ENCODE assay signal across 9 mouse cellular contexts in the genomic region with DNA sequence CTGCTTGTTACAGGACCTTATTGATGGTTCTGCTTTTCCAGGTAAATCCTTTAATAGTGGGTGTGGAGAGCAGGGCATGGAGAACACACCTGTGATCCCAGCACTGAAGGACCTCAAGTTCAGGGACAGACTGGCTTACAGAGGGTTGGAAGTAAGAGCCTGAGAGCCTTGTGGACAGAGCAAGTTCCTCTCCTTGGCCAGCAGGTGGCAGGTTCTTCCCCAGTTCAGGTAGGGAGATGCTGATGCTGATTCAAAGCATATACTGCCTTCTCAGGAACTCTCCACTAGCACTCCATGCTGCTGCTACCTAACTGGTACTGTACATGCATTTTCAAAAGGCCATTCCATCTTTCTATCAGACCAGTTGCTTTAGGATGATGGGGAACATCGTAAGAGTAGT. TPM values are rescaled to one million over a fixed set of nuclear protein-coding genes. Genes with fewer than 3 reads are reported as not detected.
DNase-seq lines count a peak whose midpoint lies in the region; ATAC-seq and TF ChIP-seq lines count a peak whose summit lies in the region.
"Had no signal": no experiment of that assay in that cellular context is flagged by ENCODE, and none has a peak within 500 bp of the region (broad histone marks: within the 10 kb centered on the region; RNA-seq: fewer than 3 reads in every experiment).

No protein-coding gene starts in this region.

- peak; percentile 48 for DNase-seq in kidney, adult 2 months
- peak; percentile 65 for DNase-seq in ES-CJ7 (ENCODE audit: low read depth, low spot score)
- peak; percentile 35 for DNase-seq in adrenal gland, postnatal 10 days
- peak; percentile 7 to 15 for DNase-seq in heart, postnatal 10 days
- DNase-seq in lung, postnatal 0 days (ENCODE audit: low spot score): peak; percentile 55
- peak; percentile 77 for DNase-seq in splenic B cell, adult 2 months (ENCODE audit: low read depth, low spot score)

- no peaks in the 10 kb centered on the region for H3K27me3 ChIP-seq in kidney, adult 2 months (replicated peaks; ENCODE audit: control insufficient read depth, insufficient read depth, low read length)
- H3K27me3 ChIP-seq in kidney, embryonic 15.5 days: no peaks in the 10 kb centered on the region
- no peaks in the 10 kb centered on the region for H3K27me3 ChIP-seq in lung, postnatal 0 days (replicated peaks; ENCODE audit: insufficient read depth, low read length)
- no peaks in the 10 kb centered on the region for H3K27me3 ChIP-seq in splenic B cell, adult 2 months (ENCODE audit: control insufficient read depth, insufficient read depth, low read length, poor library complexity, severe bottlenecking)

- no peaks in the 10 kb centered on the region for H3K36me3 ChIP-seq in kidney, adult 2 months (ENCODE audit: control insufficient read depth, insufficient read depth, low read length)
- H3K36me3 ChIP-seq in kidney, embryonic 15.5 days: no peaks in the 10 kb centered on the region
- no peaks in the 10 kb centered on the region for H3K36me3 ChIP-seq in lung, postnatal 0 days (ENCODE audit: insufficient read depth, low read length)
- H3K36me3 ChIP-seq in splenic B cell, adult 2 months (ENCODE audit: control insufficient read depth, insufficient read depth, low read length, poor library complexity, severe bottlenecking): no peaks in the 10 kb centered on the region

- WGBS in kidney, adult 2 months: 72% methylated on average over 1 of the region's 1 CpGs
- WGBS in kidney, embryonic 15.5 days: 69% methylated on average over 1 of the region's 1 CpGs
- WGBS in lung, postnatal 0 days: 43% methylated on average over 1 of the region's 1 CpGs

- peak; percentile 84 for TF ChIP-seq CTCF in kidney, adult 2 months (conservative IDR thresholded peaks at IDR 0.05; ENCODE audit: insufficient read depth, insufficient read length, low read depth, low read length)
- TF ChIP-seq CTCF in lung, postnatal 0 days (IDR thresholded peaks at IDR 0.05): peak; percentile 69

- H3K4me2 ChIP-seq in kidney, embryonic 15.5 days: no peak overlapping the region
- no peak overlapping the region for H3K4me2 ChIP-seq in lung, postnatal 0 days (replicated peaks; ENCODE audit: low read depth, low read length)

- no peak overlapping the region for H3K27ac ChIP-seq in kidney, adult 2 months (ENCODE audit: insufficient read depth, low read depth, low read length)
- H3K27ac ChIP-seq in kidney, embryonic 15.5 days: no peak overlapping the region
- H3K27ac ChIP-seq in lung, postnatal 0 days (ENCODE audit: low read length): no peak overlapping the region
- H3K27ac ChIP-seq: macrophage had no signal

- H3K9ac ChIP-seq in kidney, embryonic 15.5 days: no peak overlapping the region
- H3K9ac ChIP-seq in lung, postnatal 0 days (replicated peaks; ENCODE audit: low read depth): no peak overlapping the region

- no peaks in the 10 kb centered on the region for H3K4me1 ChIP-seq in kidney, adult 2 months (ENCODE audit: control insufficient read depth, insufficient read depth, low read length)
- H3K4me1 ChIP-seq in kidney, embryonic 15.5 days: no peaks in the 10 kb centered on the region
- no peaks in the 10 kb centered on the region for H3K4me1 ChIP-seq in lung, postnatal 0 days (ENCODE audit: insufficient read depth, low read depth, low read length)

- H3K4me3 ChIP-seq in kidney, adult 2 months (ENCODE audit: insufficient read depth, low read depth, low read length): no peak overlapping the region
- no peak overlapping the region for H3K4me3 ChIP-seq in kidney, embryonic 15.5 days (replicated peaks)
- no peak overlapping the region for H3K4me3 ChIP-seq in lung, postnatal 0 days (ENCODE audit: low read depth, low read length)

- no peak for TF ChIP-seq EP300 in lung, postnatal 0 days (IDR thresholded peaks at IDR 0.05)

- no peak for ATAC-seq in kidney, embryonic 15.5 days (replicated peaks; ENCODE audit: low FRiP score)
- ATAC-seq in lung, postnatal 0 days: no peak

- intact Hi-C loops in heart, postnatal 10 days (cut with DNase I): no loop called here

- H3K9me3 ChIP-seq in kidney, embryonic 15.5 days (replicated peaks): no peaks in the 10 kb centered on the region
- no peaks in the 10 kb centered on the region for H3K9me3 ChIP-seq in lung, postnatal 0 days (ENCODE audit: low read length)

- no peak for TF ChIP-seq POLR2A in kidney, adult 2 months (IDR thresholded peaks at IDR 0.05; ENCODE audit: low read depth, low read length)

RNA-seq across cellular contexts. Expression of a gene that starts 20.5 kb away (rescaled TPM):
- polyA plus RNA-seq in kidney, adult 2 months (2012; rRNA removed): 0.08 TPM in 1 of 2 replicates, not detected in the other
- 0.18 and 0.70 TPM in 2 replicates for polyA plus RNA-seq in kidney, embryonic 15.5 days (2015; fragmentation: Nextera tagmentation; extraction: Ambion mirVana)
- total RNA-seq in adrenal gland, postnatal 10 days (2021): 1 to 10 TPM in 1 of 2 experiments, under 1 TPM in 1; 0.33 to 1.1 TPM
- not detected for total RNA-seq in heart, postnatal 10 days (2021)
- 0.68 and 0.98 TPM in 2 replicates for polyA plus RNA-seq in lung, postnatal 0 days (2015; fragmentation: Nextera tagmentation; extraction: Ambion mirVana)
- polyA plus RNA-seq: frontal cortex, adult 2 months; macrophage had no signal

RNA-seq across cellular contexts. Expression of a gene that starts 40.7 kb away (rescaled TPM):
- 45.0 and 46.9 TPM in 2 replicates for polyA plus RNA-seq in kidney, adult 2 months (2012; rRNA removed)
- polyA plus RNA-seq in kidney, embryonic 15.5 days (2015; fragmentation: Nextera tagmentation; extraction: Ambion mirVana): 15.5 and 15.8 TPM in 2 replicates
- 10 to 100 TPM in 1 of 2 experiments, 1 to 10 TPM in 1; 9.3 to 23.8 TPM for total RNA-seq in adrenal gland, postnatal 10 days (2021)
- not detected for total RNA-seq in heart, postnatal 10 days (2021)
- polyA plus RNA-seq in lung, postnatal 0 days (2015; fragmentation: Nextera tagmentation; extraction: Ambion mirVana): not detected in 2 replicates
- polyA plus RNA-seq: frontal cortex, adult 2 months; macrophage had no signal

Comparison
In these comparisons a context has a peak if more than half of its experiments do, and no peak if none do; other contexts are left out.
1. DNase-seq: peak in every context shown above with its lines; median percentile 77 in splenic B cell, adult 2 months; 65 in ES-CJ7; 55 in lung, postnatal 0 days; 48 in kidney, adult 2 months; 35 in adrenal gland, postnatal 10 days; 11 in heart, postnatal 10 days.
2. RNA of a gene that starts 40.7 kb away (polyA plus RNA-seq): 45.0 to 46.9 TPM in kidney, adult 2 months and 15.5 to 15.8 TPM in kidney, embryonic 15.5 days; not detected in lung, postnatal 0 days; every median in the first group is over 10 times any median in the second.